Mouse (Mus musculus): ENCODE data around the gene Serpinb1c.

GRCm38 (mm10) chr13:32873862-32874261 lies 24.1 kb downstream of the Serpinb1c start:
- TF ChIP-seq CTCF (IDR thresholded peaks at IDR 0.05; ENCODE audit: borderline replicate concordance, control insufficient read depth, extremely low read depth, insufficient read depth, low read length, poor library complexity) (no peak), POLR2A (IDR thresholded peaks at IDR 0.05; ENCODE audit: control insufficient read depth, extremely low read depth, insufficient read depth, low read length, poor library complexity) (no peak)

Data from thymus, adult 2 months (tissue).